Mouse (Mus musculus) heart, embryonic 14.5 days (tissue): ENCODE results near the gene Thsd4. TPM values are rescaled to one million over a fixed set of nuclear protein-coding genes. Genes with fewer than 3 reads are reported as not detected.

Experiments
- ATAC-seq: fragments of 200-750 bp; cut with Nextera tagmentation; 2 replicates; pipeline ENCODE4 v1.8.0; 2017; ENCODE audit warnings: low read depth, moderate TSS enrichment; ENCODE audit not compliant: insufficient number of reproducible peaks, insufficient read depth, low FRiP score
- H3K27ac ChIP-seq, 2 experiments: fragments of 200-500 bp in 1 of 2; fragments of 300-500 bp in 1 of 2; sonication (generic) in 1 of 2; replicated peaks in 1 of 2; 2 replicates each; pipeline ENCODE4 v1.5.1; 2012 to 2014; ENCODE audit warnings: low read depth in 2 of 2, low read length in 2 of 2, control low read depth in 1 of 2, mild to moderate bottlenecking in 1 of 2, mixed read lengths in 1 of 2; ENCODE audit not compliant: control insufficient read depth in 1 of 2, insufficient read depth in 1 of 2
- H3K27me3 ChIP-seq: fragments of 300-500 bp; sonication (generic); 2 replicates; pipeline ENCODE4 v1.6.1; 2014; ENCODE audit warnings: mild to moderate bottlenecking, low read length, control low read depth; ENCODE audit not compliant: control insufficient read depth, insufficient read depth
- H3K36me3 ChIP-seq: fragments of 300-500 bp; sonication (generic); 2 replicates; pipeline ENCODE4 v1.6.1; 2014; ENCODE audit warnings: mild to moderate bottlenecking, control low read depth, low read length, mixed read lengths; ENCODE audit not compliant: control insufficient read depth, insufficient read depth
- H3K4me1 ChIP-seq, 2 experiments: fragments of 200-500 bp in 1 of 2; fragments of 300-500 bp in 1 of 2; sonication (generic) in 1 of 2; 2 replicates each; pipeline ENCODE4 v1.6.1; 2012 to 2014; ENCODE audit warnings: low read length in 2 of 2, control low read depth in 1 of 2, mixed read lengths in 1 of 2; ENCODE audit not compliant: control insufficient read depth in 2 of 2, insufficient read depth in 2 of 2
- H3K4me2 ChIP-seq: fragments of 300-500 bp; sonication (generic); 2 replicates; pipeline ENCODE4 v1.6.1; 2014; ENCODE audit warnings: mild to moderate bottlenecking, low read length
- H3K4me3 ChIP-seq, 2 experiments: fragments of 200-500 bp in 1 of 2; fragments of 300-500 bp in 1 of 2; sonication (generic) in 1 of 2; 2 replicates each; pipeline ENCODE4 v1.5.1; 2012 to 2014; ENCODE audit warnings: low read length in 2 of 2, mild to moderate bottlenecking in 2 of 2, control low read depth in 1 of 2, low read depth in 1 of 2, moderate library complexity in 1 of 2; ENCODE audit not compliant: control insufficient read depth in 1 of 2, insufficient read depth in 1 of 2
- H3K9ac ChIP-seq: fragments of 300-500 bp; sonication (generic); 2 replicates; pipeline ENCODE4 v1.6.1; 2014; ENCODE audit warnings: mild to moderate bottlenecking, low read length
- H3K9me3 ChIP-seq: fragments of 300-500 bp; sonication (generic); 2 replicates; pipeline ENCODE4 v1.6.1; 2016; ENCODE audit warnings: low read length, control low read depth; ENCODE audit not compliant: control insufficient read depth
- WGBS: fragments of 180-500 bp; shearing (Covaris S2); extraction: QIAGEN DNeasy Blood & Tissue Kit; methylation state at CpG from one replicate; pipeline ENCODE4 v1.1.7; 2014; 5-methylcytosine and 5-hydroxymethylcytosine counted together
- polyA plus RNA-seq: library from polyadenylated mRNA; unstranded; fragments of >200 nt; fragmentation: Nextera tagmentation; extraction: Ambion mirVana; gene quantifications from 2 replicates; pipeline ENCODE4 v1.2.1, GENCODE M21; 2014

Gene Thsd4
- polyA plus RNA-seq, 1 experiment from 2014 or later = 9.5 TPM

DNA sequence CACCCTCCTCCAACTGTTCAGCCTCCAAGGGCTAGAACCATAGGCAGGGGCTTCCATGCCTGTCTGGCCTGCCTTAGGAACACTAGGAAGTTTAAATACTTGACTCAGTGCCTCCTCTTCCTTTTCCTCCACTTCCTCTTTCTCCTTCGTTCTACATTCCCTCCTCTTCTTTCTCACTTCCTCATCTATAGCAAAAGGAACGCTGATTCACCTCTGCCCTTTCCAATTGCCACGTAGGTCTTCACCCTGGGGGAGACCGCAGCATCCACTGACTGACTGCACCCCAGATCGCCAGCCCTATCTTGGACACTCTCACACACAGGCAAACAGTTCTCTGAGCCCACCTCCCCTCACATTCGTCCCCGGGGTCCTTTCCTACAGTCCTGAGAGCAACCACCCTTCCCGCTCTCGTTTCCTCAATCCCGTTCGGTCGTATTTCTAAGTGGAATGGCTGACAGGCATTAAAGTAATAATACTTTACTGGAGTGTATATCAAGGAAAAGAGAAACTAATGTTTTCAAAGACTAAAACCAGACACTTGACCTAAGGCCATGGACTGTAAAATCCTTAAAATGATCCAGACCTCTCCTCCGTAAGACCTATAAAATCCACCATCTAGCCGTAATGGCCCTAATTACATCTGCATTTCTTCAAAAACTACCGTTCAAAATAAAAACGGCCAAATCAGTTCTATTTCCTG, 29.4 kb downstream of the Thsd4 start:
- Histone ChIP-seq H3K4me3 (no peak overlapping the region), H3K9me3 (no peaks in the 10 kb centered on the region), H3K4me1 (no peaks in the 10 kb centered on the region; a peak in 1 of 4 replicates), H3K27ac (no peak overlapping the region), H3K27me3 (no peaks in the 10 kb centered on the region), H3K36me3 (0 out of 2 replicates have a peak, but pooled peaks cover 3% of the 10 kb centered on the region), H3K4me2 (no peak overlapping the region), H3K9ac (no peak overlapping the region)
- WGBS = 81% methylated on average over 16 of the region's 16 CpGs
- no peak for ATAC-seq

DNA sequence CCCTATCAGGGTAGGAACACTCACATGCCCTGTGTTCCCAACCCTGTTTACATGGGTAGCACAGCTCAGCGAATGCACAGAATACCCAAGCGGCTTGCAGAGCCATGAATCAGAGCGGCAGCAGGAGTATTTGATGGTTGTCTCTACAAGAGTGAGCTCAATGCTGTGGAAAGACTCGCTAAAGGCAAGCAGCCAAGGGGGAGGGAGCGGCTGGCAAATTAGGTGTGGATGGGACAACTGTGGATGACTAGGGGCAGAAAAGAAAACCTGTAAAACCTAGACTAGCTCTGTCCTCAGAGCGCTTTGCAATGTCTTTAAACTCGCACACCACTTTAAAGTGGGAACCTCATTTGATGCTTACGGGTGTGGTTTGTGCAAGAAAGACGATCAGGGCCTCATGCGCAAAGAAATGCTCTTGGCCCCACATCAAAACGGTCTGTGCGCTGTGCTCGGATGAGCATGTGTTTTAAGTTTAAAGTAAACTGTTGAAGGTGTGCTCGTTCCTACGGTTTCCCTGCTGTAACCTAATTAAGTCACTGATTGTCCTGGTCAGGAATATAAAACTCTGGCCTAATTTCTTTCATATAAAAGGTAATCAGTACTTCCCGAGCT, 30.3 kb downstream of the Thsd4 start:
- 90% methylated on average over 16 of the region's 16 CpGs for WGBS
- H3K4me1 ChIP-seq = no peaks in the 10 kb centered on the region; a peak in 1 of 4 replicates
- H3K9ac ChIP-seq = no peak overlapping the region
- H3K4me3 ChIP-seq = no peak overlapping the region
- no peak for ATAC-seq
- H3K36me3 ChIP-seq = 0 out of 2 replicates have a peak, but pooled peaks cover 3% of the 10 kb centered on the region
- no peak overlapping the region for H3K27ac ChIP-seq
- H3K4me2 ChIP-seq = no peak overlapping the region
- H3K9me3 ChIP-seq = no peaks in the 10 kb centered on the region
- no peaks in the 10 kb centered on the region for H3K27me3 ChIP-seq

DNA sequence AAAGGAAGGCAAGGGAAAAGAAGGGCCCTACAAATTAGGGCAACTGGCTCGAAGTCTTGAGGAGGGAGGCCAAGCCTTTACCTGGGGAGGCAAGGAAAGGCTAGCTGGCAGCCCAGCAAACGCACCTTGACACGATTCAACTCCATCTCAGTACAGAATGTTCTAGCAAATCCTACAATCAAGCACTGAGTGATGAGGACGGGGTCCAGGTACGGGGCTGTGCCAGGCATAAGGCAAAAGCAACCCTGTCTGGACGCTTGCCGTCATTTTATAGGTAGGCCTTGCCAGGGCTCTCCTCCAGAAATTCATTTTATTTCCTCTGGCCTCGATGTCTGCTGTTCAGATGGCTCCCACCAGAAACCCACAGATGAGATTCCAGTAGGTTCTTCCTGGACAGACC, 30.8 kb downstream of the Thsd4 start:
- no peak overlapping the region for H3K4me2 ChIP-seq
- no peak for ATAC-seq
- WGBS = 90% methylated on average over 8 of the region's 8 CpGs
- H3K27me3 ChIP-seq = no peaks in the 10 kb centered on the region
- no peaks in the 10 kb centered on the region; a peak in 1 of 4 replicates for H3K4me1 ChIP-seq
- no peaks in the 10 kb centered on the region for H3K9me3 ChIP-seq
- no peak overlapping the region for H3K27ac ChIP-seq
- no peak overlapping the region for H3K9ac ChIP-seq
- no peaks in the 10 kb centered on the region for H3K36me3 ChIP-seq
- H3K4me3 ChIP-seq = no peak overlapping the region

DNA sequence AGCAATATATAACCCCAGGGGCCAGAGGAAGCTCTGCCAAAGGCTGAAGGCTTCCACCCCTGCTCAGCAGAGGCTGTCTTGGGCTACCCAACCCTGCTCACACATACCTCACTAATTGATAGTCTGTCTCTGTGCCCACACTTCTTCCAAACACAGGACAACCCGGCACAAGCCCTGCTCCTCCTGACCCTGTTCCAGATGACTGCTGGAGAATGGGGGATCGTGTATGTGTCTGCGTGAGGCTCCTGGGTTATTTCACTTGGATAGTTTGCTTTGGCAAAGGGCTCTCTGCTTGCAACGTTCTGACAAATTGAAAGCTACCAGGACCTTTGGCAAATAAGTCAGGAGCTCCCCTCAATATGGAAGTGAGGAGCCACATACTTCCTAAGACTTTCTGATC, 33.0 kb downstream of the Thsd4 start:
- no peak for ATAC-seq
- 45% methylated on average over 4 of the region's 4 CpGs for WGBS
- no peak overlapping the region for H3K4me3 ChIP-seq
- H3K4me1 ChIP-seq = no peaks in the 10 kb centered on the region
- H3K36me3 ChIP-seq = no peaks in the 10 kb centered on the region
- H3K27ac ChIP-seq = no peak overlapping the region
- no peaks in the 10 kb centered on the region for H3K9me3 ChIP-seq
- H3K4me2 ChIP-seq = no peak overlapping the region
- H3K9ac ChIP-seq = no peak overlapping the region
- no peaks in the 10 kb centered on the region for H3K27me3 ChIP-seq

DNA sequence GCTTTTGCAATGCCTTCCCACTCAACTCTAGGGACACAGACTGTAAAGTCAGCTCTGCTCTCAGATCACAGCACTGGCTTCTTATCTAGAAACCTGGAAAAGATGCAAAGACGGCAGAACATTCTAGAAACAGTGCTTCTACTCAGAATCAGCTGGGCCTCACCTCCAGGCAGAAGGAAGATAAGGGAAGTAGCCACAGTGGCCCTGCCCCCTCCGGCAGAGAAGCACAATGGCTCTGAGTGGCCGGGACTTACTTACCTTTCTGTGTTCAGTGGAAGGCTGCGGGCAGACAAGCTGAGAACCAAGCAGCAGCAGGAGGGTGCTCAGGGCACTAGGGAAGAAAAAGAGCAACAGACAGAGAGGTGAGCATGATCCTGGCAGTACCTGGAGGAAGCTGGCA, 39.7 kb downstream of the Thsd4 start:
- Histone ChIP-seq H3K27me3 (no peaks in the 10 kb centered on the region), H3K36me3 (no peaks in the 10 kb centered on the region), H3K4me2 (peak overlapping the region; percentile 3; the same call in 1 of the 2 replicates), H3K9ac (no peak overlapping the region), H3K4me3 (no peak overlapping the region), H3K27ac (peak overlapping the region; percentile 58 to 60), H3K4me1 (peaks cover 11 to 15% of the 10 kb centered on the region in 2 experiments), H3K9me3 (no peaks in the 10 kb centered on the region)
- 15% methylated on average over 4 of the region's 4 CpGs for WGBS
- ATAC-seq = no peak

DNA sequence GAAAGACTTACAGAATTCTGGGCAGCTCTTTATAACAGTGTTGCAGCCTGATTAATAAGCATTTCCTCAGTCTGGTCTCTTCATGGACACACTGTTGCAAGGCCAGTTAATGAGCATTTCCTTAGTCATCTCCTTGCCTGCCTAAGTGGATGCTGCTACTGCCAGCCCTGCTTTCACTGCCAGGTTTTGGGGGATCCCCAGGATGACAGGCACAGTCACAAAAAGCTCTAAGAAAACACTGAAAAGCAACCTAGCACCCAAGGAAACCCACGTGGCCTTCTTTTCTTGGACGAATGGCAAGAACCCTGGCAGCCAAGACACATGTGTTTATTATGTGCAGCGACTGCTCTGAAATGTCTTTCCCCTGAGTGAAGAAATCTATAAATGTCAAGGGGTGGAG, 41.8 kb downstream of the Thsd4 start:
- Histone ChIP-seq H3K4me1 (peaks cover 11 to 15% of the 10 kb centered on the region in 2 experiments), H3K9ac (no peak overlapping the region), H3K27ac (no peak overlapping the region), H3K4me2 (no peak overlapping the region), H3K36me3 (no peaks in the 10 kb centered on the region), H3K4me3 (no peak overlapping the region), H3K27me3 (no peaks in the 10 kb centered on the region), H3K9me3 (no peaks in the 10 kb centered on the region)
- WGBS = 83% methylated on average over 3 of the region's 3 CpGs
- ATAC-seq = no peak

DNA sequence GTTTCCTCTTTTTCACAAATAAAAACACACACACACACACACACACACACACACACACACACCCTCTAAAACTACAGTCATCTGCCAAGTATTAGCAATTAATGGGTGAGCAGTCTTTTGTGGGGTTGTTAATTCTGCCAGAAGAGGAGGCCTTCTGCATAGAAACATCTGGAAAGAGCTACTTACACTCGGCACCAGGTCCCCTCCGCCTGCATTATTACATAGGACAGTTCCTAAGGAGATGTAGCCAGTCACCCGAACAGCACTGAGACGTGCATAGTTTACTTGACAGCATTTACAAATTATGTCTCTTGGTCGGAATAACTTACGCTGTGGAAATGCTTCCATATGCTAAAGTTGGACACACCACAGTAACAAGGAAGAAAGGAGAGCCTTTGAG, 43.0 kb downstream of the Thsd4 start:
- Histone ChIP-seq H3K4me3 (no peak overlapping the region), H3K27ac (no peak overlapping the region), H3K4me1 (peaks cover 11 to 15% of the 10 kb centered on the region in 2 experiments), H3K27me3 (no peaks in the 10 kb centered on the region), H3K4me2 (no peak overlapping the region), H3K36me3 (no peaks in the 10 kb centered on the region), H3K9me3 (no peaks in the 10 kb centered on the region), H3K9ac (no peak overlapping the region)
- no peak for ATAC-seq
- 77% methylated on average over 6 of the region's 6 CpGs for WGBS
